9 mouse cellular contexts compared by ENCODE assay signal in the genomic region with DNA sequence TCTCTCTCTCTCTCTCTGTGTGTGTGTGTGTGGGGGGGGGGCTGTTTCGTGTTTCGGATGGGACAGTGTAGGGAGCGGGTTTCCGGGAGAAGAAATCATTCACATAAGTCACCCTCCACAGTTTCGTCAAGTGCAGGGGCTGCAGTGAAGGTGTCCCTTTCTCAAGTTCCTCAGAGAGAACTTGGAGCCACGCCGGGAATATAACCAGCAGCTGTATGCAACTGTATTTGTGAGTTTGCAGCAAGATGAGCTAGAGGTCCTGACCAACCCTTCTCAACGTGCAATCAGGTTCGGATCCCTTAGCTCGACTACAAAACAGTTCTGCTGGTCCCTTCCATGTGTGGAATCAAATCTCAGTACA. TPM values are rescaled to one million over a fixed set of nuclear protein-coding genes. Genes with fewer than 3 reads are reported as not detected.
A peak's percentile ranks its signal among the peaks of the same experiment; 100 is the strongest.
DNase-seq lines count a peak whose midpoint lies in the region; ATAC-seq lines count a peak whose summit lies in the region.
"Had no signal": no experiment of that assay in that cellular context is flagged by ENCODE, and none has a peak within 500 bp of the region (broad histone marks: within the 10 kb centered on the region; RNA-seq: fewer than 3 reads in every experiment).

No protein-coding gene starts in this region.

- H3K9ac ChIP-seq in heart, embryonic 14.5 days (ENCODE audit: low read length), result peak overlapping the region; percentile 76
- peak overlapping the region; percentile 60 for H3K9ac ChIP-seq in embryonic facial prominence, embryonic 12.5 days
- peak overlapping the region; percentile 65 for H3K9ac ChIP-seq in hindbrain, embryonic 12.5 days

- peak overlapping the region; percentile 20 to 68; a peak in 2 of 4 replicates for H3K27ac ChIP-seq in heart, embryonic 14.5 days (replicated peaks in 1 of 2; ENCODE audit: control insufficient read depth in 1 of 2, insufficient read depth in 1 of 2, low read depth in 2 of 2, low read length in 2 of 2)
- peak overlapping the region; percentile 65 for H3K27ac ChIP-seq in embryonic facial prominence, embryonic 12.5 days
- peak overlapping the region; percentile 81 for H3K27ac ChIP-seq in hindbrain, embryonic 12.5 days

- peak overlapping the region; percentile 51 to 52 for H3K4me3 ChIP-seq in heart, embryonic 14.5 days (ENCODE audit: control insufficient read depth in 1 of 2, insufficient read depth in 1 of 2, low read depth in 1 of 2, low read length in 2 of 2)
- H3K4me3 ChIP-seq in embryonic facial prominence, embryonic 12.5 days, result peak overlapping the region; percentile 45
- H3K4me3 ChIP-seq in hindbrain, embryonic 12.5 days, result peak overlapping the region; percentile 53

- peaks cover 0 to 8% of the 10 kb centered on the region in 2 experiments; a peak in 3 of 4 replicates for H3K4me1 ChIP-seq in heart, embryonic 14.5 days (ENCODE audit: control insufficient read depth in 2 of 2, insufficient read depth in 2 of 2, low read length in 2 of 2)
- peaks cover 9% of the 10 kb centered on the region for H3K4me1 ChIP-seq in embryonic facial prominence, embryonic 12.5 days
- H3K4me1 ChIP-seq in hindbrain, embryonic 12.5 days, result peaks cover 15% of the 10 kb centered on the region

- peak overlapping the region; percentile 87 for H3K4me2 ChIP-seq in heart, embryonic 14.5 days (ENCODE audit: low read length)
- peak overlapping the region; percentile 58 for H3K4me2 ChIP-seq in embryonic facial prominence, embryonic 12.5 days (replicated peaks)
- H3K4me2 ChIP-seq in hindbrain, embryonic 12.5 days (replicated peaks), result peak overlapping the region; percentile 73

- no peaks in the 10 kb centered on the region for H3K9me3 ChIP-seq in heart, embryonic 14.5 days (ENCODE audit: control insufficient read depth, low read length)
- no peaks in the 10 kb centered on the region for H3K9me3 ChIP-seq in embryonic facial prominence, embryonic 12.5 days
- 0 out of 2 replicates have a peak, but pooled peaks cover 2% of the 10 kb centered on the region for H3K9me3 ChIP-seq in hindbrain, embryonic 12.5 days (replicated peaks)

- no peak for DNase-seq in heart, adult 8-10 months (ENCODE audit: low spot score)
- peak; percentile 30 for DNase-seq in lung, postnatal 10 days
- no peak for DNase-seq in left cerebral cortex, postnatal 36 days (ENCODE audit: low spot score in 2 of 2)
- no peak for DNase-seq in thymus, postnatal 10 days (ENCODE audit: low spot score in 2 of 2)
- DNase-seq in testis, postnatal 10 days (ENCODE audit: low spot score), result no peak

- 31% methylated on average over 10 of the region's 10 CpGs for WGBS in heart, embryonic 14.5 days
- WGBS in embryonic facial prominence, embryonic 12.5 days, result 14% methylated on average over 10 of the region's 10 CpGs
- WGBS in hindbrain, embryonic 12.5 days, result 22% methylated on average over 10 of the region's 10 CpGs

- no peaks in the 10 kb centered on the region for H3K27me3 ChIP-seq in heart, embryonic 14.5 days (ENCODE audit: control insufficient read depth, insufficient read depth, low read length)
- H3K27me3 ChIP-seq in embryonic facial prominence, embryonic 12.5 days, result no peaks in the 10 kb centered on the region
- no peaks in the 10 kb centered on the region for H3K27me3 ChIP-seq in hindbrain, embryonic 12.5 days

- ATAC-seq in heart, embryonic 14.5 days (ENCODE audit: insufficient number of reproducible peaks, insufficient read depth, low FRiP score, low read depth), result no peak
- ATAC-seq in embryonic facial prominence, embryonic 12.5 days (ENCODE audit: insufficient number of reproducible peaks, insufficient read depth, low FRiP score, low TSS enrichment), result no peak
- peak; percentile 44 for ATAC-seq in hindbrain, embryonic 12.5 days (ENCODE audit: low FRiP score)

- intact Hi-C loops in left cerebral cortex, postnatal 36 days (cut with DNase I), result loop anchor here (2.0 kb wide), 1 partner anchor 46 kb away; a partner anchor contains a TSS

- H3K36me3 ChIP-seq in heart, embryonic 14.5 days (ENCODE audit: control insufficient read depth, insufficient read depth, low read length), result peaks cover 16% of the 10 kb centered on the region
- H3K36me3 ChIP-seq in embryonic facial prominence, embryonic 12.5 days, result peaks cover 28% of the 10 kb centered on the region
- H3K36me3 ChIP-seq in hindbrain, embryonic 12.5 days, result peaks cover 38% of the 10 kb centered on the region

RNA-seq across cellular contexts. Expression of a gene that starts 0.5 kb away (rescaled TPM):
- polyA plus RNA-seq in heart, embryonic 14.5 days (2014; fragmentation: Nextera tagmentation; extraction: Ambion mirVana), result 2.7 and 3.1 TPM in 2 replicates
- 1 to 10 TPM in 1 of 4 experiments, under 1 TPM in 3; 0.41 to 1.8 (median 0.85) TPM for total RNA-seq in heart, adult 8-10 months (2022)
- 13.7 and 15.5 TPM in 2 replicates for polyA plus RNA-seq in embryonic facial prominence, embryonic 12.5 days (2016; fragmentation: Nextera tagmentation; extraction: Ambion mirVana)
- polyA plus RNA-seq in hindbrain, embryonic 12.5 days (2016; fragmentation: Nextera tagmentation; extraction: Ambion mirVana), result 14.1 and 15.5 TPM in 2 replicates
- total RNA-seq in left cerebral cortex, postnatal 36 days (2021), result 1 to 10 TPM; 6.2 to 6.4 TPM

RNA-seq across cellular contexts. Expression of a gene that starts 29.1 kb away (rescaled TPM):
- 7.0 and 7.8 TPM in 2 replicates for polyA plus RNA-seq in heart, embryonic 14.5 days (2014; fragmentation: Nextera tagmentation; extraction: Ambion mirVana)
- total RNA-seq in heart, adult 8-10 months (2022), result 1 to 10 TPM; 3.0 to 4.2 (median 3.2) TPM
- polyA plus RNA-seq in embryonic facial prominence, embryonic 12.5 days (2016; fragmentation: Nextera tagmentation; extraction: Ambion mirVana), result 18.3 and 19.9 TPM in 2 replicates
- polyA plus RNA-seq in hindbrain, embryonic 12.5 days (2016; fragmentation: Nextera tagmentation; extraction: Ambion mirVana), result 35.0 and 37.3 TPM in 2 replicates
- total RNA-seq in left cerebral cortex, postnatal 36 days (2021), result 10 to 100 TPM; 23.2 to 24.0 TPM

RNA-seq across cellular contexts. Expression of a gene that starts 36.4 kb away (rescaled TPM):
- polyA plus RNA-seq in heart, embryonic 14.5 days (2014; fragmentation: Nextera tagmentation; extraction: Ambion mirVana), result 0.08 and 0.15 TPM in 2 replicates
- not detected for total RNA-seq in heart, adult 8-10 months (2022)
- not detected in 2 replicates for polyA plus RNA-seq in embryonic facial prominence, embryonic 12.5 days (2016; fragmentation: Nextera tagmentation; extraction: Ambion mirVana)
- not detected in 2 replicates for polyA plus RNA-seq in hindbrain, embryonic 12.5 days (2016; fragmentation: Nextera tagmentation; extraction: Ambion mirVana)
- total RNA-seq in left cerebral cortex, postnatal 36 days (2021), result not detected
- total RNA-seq: heart, postnatal 14 days had no signal

RNA-seq across cellular contexts. Expression of a gene that starts 44.5 kb away (rescaled TPM):
- 0.77 TPM in 2 replicates for polyA plus RNA-seq in heart, embryonic 14.5 days (2014; fragmentation: Nextera tagmentation; extraction: Ambion mirVana)
- total RNA-seq in heart, adult 8-10 months (2022), result 1 to 10 TPM; 1.2 to 2.1 (median 1.7) TPM
- 1.6 and 1.8 TPM in 2 replicates for polyA plus RNA-seq in embryonic facial prominence, embryonic 12.5 days (2016; fragmentation: Nextera tagmentation; extraction: Ambion mirVana)
- 1.4 and 3.1 TPM in 2 replicates for polyA plus RNA-seq in hindbrain, embryonic 12.5 days (2016; fragmentation: Nextera tagmentation; extraction: Ambion mirVana)
- 1 to 10 TPM; 5.4 to 5.9 TPM for total RNA-seq in left cerebral cortex, postnatal 36 days (2021)

RNA-seq across cellular contexts. Expression of a gene that starts 45.6 kb away (rescaled TPM):
- 0.35 and 0.55 TPM in 2 replicates for polyA plus RNA-seq in heart, embryonic 14.5 days (2014; fragmentation: Nextera tagmentation; extraction: Ambion mirVana)
- total RNA-seq in heart, adult 8-10 months (2022), result 1 to 10 TPM; 1.2 to 2.1 (median 1.7) TPM
- 0.77 and 1.1 TPM in 2 replicates for polyA plus RNA-seq in embryonic facial prominence, embryonic 12.5 days (2016; fragmentation: Nextera tagmentation; extraction: Ambion mirVana)
- polyA plus RNA-seq in hindbrain, embryonic 12.5 days (2016; fragmentation: Nextera tagmentation; extraction: Ambion mirVana), result 0.75 and 0.79 TPM in 2 replicates
- total RNA-seq in left cerebral cortex, postnatal 36 days (2021), result 1 to 10 TPM; 3.4 to 3.8 TPM
